Mouse (Mus musculus) left cerebral cortex, postnatal 4 days (tissue): ENCODE measurements around the gene Trmt61a. TPM values are rescaled to one million over a fixed set of nuclear protein-coding genes. Genes with fewer than 3 reads are reported as not detected.

Source experiments
- DNase-seq: peaks from one replicate; pipeline ENCODE4 v3.0.0-alpha.2; 2022
- intact Hi-C: fragments of 180-260 bp; cut with DNase I; formaldehyde crosslinking; loops from one replicate; pipeline ENCODE4 v1.15.1; 2025
- total RNA-seq, 2 experiments: library from RNA; stranded (reverse); gene quantifications; 2 replicates each; pipeline ENCODE4 v1.2.3; 2021

The Trmt61a gene
- total RNA-seq, 2 experiments from 2014 or later, result 21.3 to 22.0 TPM

- intact Hi-C loops, result no loop called here
- peak; percentile 23 for DNase-seq
Observed at GRCm38 (mm10) chr12:111725338-111726121, 47.6 kb downstream of the Trmt61a start.

DNA sequence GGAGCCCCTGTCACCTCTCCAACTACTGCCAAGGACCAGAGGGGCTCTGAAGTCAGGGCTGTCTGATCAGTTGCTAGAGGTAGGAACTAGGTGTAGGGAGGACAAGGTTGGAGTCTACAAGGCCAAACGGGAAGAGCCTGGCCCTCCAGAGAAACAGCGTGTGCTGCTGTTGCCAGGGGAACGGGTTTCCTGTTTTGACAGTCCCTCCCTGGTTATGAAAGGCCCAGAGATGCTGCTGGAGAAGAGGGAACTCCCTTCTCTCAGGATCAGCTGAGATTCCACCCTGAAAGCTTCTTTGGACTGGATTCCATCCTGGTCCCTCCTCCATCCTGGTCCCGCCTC, 48.2 kb downstream of the Trmt61a start:
- intact Hi-C loops, result no loop called here
- DNase-seq, result peak; percentile 7

DNA sequence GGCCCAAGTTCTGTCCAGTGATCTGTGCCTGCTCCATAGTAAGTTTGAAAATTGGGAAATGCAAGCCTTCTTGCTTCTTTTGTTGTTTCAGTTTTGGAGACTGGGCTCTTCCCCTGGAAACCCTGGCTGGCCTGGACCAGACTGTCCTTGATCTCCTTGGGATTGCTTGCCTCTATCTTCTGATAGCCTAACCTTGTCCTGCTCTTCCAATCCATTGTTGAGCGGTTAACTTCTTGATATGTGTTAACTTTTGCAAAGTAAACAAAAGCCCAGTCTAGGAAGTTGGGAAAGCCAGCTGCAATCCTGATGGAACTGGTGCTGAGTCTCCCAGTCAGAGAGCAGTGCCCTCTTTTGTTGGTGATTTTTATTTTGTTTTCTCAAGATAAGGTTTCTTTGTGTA, 50.1 kb downstream of the Trmt61a start:
- intact Hi-C loops, result no loop called here
- DNase-seq, result no peak

DNA sequence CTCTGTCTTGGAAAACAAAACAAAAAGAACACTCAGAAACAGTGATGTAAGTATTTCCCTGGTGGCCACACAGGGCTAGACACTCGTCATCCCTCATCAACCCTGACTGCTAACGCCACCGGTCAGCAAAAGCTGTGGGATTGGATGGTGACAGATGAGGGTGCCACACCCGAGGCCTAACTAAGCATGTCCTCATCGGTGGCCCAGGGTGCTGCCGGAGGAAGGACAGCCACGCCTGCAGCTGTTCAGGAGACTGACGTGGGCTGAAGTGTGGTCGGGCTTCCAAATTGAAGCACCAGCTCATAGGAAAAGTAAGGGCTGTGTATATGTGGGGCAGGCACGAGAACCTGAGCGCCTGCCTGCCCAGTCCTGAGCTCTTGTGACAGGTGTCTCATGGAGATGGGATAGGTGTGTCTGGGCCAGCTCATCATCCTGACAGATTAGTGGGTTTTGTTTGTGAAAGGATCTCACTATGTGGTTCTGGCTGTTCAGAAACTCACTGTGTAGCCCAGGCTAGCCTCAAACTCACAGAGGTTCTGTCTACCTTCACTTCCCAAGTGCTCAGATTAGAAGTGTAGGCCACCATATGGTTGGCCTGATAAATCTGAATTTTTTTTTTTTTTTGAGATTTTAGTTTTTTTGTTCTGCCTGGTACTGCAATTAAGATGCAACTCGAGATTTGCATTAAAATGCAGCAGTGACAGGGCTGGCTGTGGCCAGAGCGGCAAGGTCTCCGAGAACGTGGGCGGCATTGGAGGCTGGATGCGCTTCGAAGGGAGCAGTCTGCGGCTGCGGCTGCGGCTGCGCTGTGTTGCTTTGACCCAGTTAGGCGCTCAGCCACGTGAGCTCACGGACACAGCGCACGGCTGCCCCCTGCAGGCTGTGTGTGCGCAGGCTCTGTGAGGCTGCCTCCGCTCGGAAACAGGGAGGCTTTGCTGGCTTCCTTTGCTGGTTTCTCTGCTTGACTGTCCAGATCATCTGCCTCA, 54.2 kb downstream of the Trmt61a start:
- peak; percentile 93 for DNase-seq
- intact Hi-C loops, result loop anchor here (5.0 kb wide), 1 partner anchor 65 kb away; no protein-coding TSS in a partner anchor

GRCm38 (mm10) chr12:111732921-111733320, 55.0 kb downstream of the Trmt61a start:
- peak; percentile 16 for DNase-seq
- intact Hi-C loops, result loop anchor here (5.0 kb wide), 1 partner anchor 66 kb away; no protein-coding TSS in a partner anchor

Other genes with a start within 250 kb of the Trmt61a start
- under 1 TPM; 0.38 to 0.50 TPM for gene Tnfaip2, start 235.6 kb upstream of the Trmt61a start, total RNA-seq
- 1 to 10 TPM; 2.2 to 2.8 TPM for gene Gm266, start 192.3 kb upstream of the Trmt61a start, total RNA-seq
- 100 to 1,000 TPM; 270 to 278 TPM for gene Eif5, start 140.1 kb upstream of the Trmt61a start, total RNA-seq
- gene Mark3, start 103.6 kb upstream of the Trmt61a start, total RNA-seq, result 100 to 1,000 TPM; 139 to 141 TPM
- 100 to 1,000 TPM; 638 to 668 TPM for gene Ckb, start 5.8 kb upstream of the Trmt61a start, total RNA-seq
- gene Bag5, start 35.2 kb downstream of the Trmt61a start, total RNA-seq, result 10 to 100 TPM; 42.0 to 43.6 TPM
- gene Apopt1, start 35.2 kb downstream of the Trmt61a start, total RNA-seq, result 10 to 100 TPM; 27.0 to 33.0 TPM
- gene Klc1, start 80.7 kb downstream of the Trmt61a start, total RNA-seq, result 100 to 1,000 TPM; 716 to 729 TPM
- gene Xrcc3, start 135.8 kb downstream of the Trmt61a start, total RNA-seq, result 1 to 10 TPM; 1.5 to 2.2 TPM
- gene Zfyve21, start 136.1 kb downstream of the Trmt61a start, total RNA-seq, result 10 to 100 TPM; 11.6 to 12.6 TPM
- 10 to 100 TPM; 58.1 to 60.3 TPM for gene Ppp1r13b, start 230.0 kb downstream of the Trmt61a start, total RNA-seq